Mouse (Mus musculus): Measurements from ENCODE around the gene Cdk2ap2.
"Not testable (repeated sequence)": the region's sequence is repeated elsewhere in the genome, so short reads cannot be mapped to it uniquely, and the experiment has no call there.

The Cdk2ap2 gene

GRCm38 (mm10) chr19:4115816-4116215 is 18.8 kb downstream of the Cdk2ap2 start:
- DNase-seq (ENCODE audit: low spot score in 2 of 2), result no peak

DNA sequence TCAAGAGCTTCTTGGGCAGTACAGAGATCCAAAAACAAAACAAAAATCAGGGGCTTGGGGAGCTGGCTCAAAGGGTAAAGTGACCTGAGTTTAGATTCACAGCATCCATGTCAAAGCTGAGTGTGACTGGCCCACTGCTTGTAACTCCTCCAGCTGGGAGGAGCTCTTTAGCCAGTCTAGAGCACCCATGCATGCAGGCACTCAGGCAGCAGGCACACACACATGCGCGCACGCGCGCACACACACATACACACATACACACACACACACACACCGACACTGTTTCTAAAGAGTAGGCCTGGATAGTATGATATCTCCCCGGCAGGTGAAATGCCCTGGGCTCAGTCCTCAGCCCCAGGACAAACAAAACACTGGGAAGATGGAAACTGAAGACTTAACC is 20.0 kb downstream of the Cdk2ap2 start:
- DNase-seq (ENCODE audit: low spot score in 2 of 2), result no peak

DNA sequence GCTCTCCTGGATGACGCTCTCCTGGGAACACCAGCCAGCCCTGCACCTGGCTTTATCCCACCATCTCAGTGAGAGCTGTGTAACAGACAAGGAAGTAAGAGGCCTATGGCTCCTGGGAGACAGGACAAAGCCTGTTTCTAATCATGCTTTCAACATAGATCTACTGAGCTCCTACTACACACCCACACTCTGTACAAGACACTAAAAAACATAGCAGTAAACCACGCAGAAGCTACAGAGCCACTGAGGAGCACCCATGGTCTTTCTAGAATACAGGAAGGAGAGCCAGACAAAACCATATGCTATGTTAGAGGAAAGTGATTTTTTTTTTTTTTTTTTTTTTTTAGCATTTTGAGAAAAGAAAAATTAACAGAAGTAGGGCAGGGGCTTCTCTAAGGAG is 21.4 kb downstream of the Cdk2ap2 start:
- no peak for DNase-seq (ENCODE audit: low spot score in 2 of 2)

GRCm38 (mm10) chr19:4119716-4120487 is 22.9 kb downstream of the Cdk2ap2 start:
- DNase-seq (ENCODE audit: low spot score in 2 of 2), result no peak

DNA sequence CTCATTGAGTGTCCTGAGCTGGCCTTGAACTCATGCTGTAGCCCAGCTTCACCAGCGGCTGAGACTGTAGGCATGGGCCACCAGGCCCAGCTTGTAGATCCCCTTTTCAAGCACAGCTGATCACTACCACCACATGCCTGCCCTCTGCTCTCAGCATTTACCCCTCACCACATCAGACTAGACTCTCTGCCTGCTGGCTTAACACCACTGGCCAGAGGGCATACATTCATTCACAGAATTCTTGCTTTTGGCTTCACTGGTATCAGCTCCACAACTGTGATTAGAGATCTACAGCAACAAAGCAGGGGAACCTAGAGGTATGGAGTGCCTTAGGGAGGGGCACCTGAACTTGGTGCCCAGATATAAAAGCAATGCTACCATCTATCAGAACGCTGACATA is 23.5 kb downstream of the Cdk2ap2 start:
- no peak for DNase-seq (ENCODE audit: low spot score in 2 of 2)

GRCm38 (mm10) chr19:4121097-4121805 is 24.3 kb downstream of the Cdk2ap2 start:
- DNase-seq (ENCODE audit: low spot score in 2 of 2), result peak; percentile 96 to 98

- not testable (repeated sequence) for DNase-seq (ENCODE audit: low spot score in 2 of 2)
Observed at GRCm38 (mm10) chr19:4121896-4122295, 24.9 kb downstream of the Cdk2ap2 start.

DNA sequence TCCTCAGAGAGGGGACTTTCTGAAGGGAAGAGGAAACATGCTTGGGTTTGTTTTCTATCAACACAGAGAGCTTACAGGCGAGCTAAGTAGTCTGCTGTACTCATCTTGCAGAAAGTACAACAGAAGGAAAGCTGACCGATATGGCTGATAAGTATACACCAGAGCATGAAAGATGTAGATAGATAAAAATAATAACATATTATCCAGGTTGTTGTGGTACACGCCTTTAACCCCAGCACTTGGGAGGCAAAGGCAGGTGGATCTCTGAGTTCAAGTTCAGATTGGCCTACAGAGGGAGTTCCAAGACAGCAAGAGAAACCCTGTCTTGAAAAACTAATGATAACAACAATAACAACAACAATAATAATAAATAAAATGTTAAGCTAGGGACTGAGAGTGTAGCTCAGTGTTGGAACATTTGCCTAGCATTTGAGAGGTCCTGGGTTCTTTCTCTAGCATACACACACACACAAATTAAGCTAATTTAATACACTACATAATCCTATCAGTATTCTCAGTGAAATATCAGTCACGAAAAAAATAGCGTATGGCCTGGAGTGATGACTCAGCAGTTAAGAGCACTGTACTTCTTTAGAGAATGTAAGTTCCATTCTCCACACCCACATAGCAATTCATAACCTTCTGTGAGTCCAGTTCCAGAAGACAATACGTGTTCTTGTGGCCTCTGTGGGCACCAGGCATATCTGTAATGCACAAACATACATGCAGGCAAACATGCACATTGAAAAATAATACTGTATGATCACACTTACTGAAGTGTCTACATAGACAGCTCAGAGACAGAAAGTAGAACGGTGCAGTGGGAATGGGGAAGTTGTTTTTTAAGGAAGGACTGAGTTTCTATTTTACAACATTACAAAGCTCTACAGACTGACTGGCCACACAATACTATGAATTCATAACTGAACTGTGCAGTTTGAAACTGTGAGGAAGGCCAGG is 25.7 kb downstream of the Cdk2ap2 start:
- no peak for DNase-seq (ENCODE audit: low spot score in 2 of 2)

DNA sequence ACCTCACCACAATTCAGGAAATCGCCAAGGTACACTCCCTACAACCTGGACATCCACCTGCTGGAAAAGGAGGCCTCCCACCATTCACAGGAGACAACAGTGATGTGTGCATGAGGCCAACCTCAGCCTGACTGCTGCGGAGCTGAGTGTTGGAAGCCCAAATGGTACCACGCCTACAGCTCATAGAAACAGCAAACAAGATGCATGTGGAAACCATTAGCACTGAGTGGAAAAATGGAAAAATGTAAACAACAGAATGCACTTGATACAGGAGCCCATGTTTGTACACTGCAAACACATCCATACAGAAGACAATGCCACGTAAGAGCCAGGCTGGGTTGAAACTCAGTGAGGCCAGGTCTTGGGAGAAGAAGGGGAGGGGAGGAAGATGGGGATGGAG is 27.4 kb downstream of the Cdk2ap2 start:
- DNase-seq (ENCODE audit: low spot score in 2 of 2), result no peak

GRCm38 (mm10) chr19:4125268-4125667 is 28.3 kb downstream of the Cdk2ap2 start:
- not testable (repeated sequence) for DNase-seq (ENCODE audit: low spot score in 2 of 2)

DNA sequence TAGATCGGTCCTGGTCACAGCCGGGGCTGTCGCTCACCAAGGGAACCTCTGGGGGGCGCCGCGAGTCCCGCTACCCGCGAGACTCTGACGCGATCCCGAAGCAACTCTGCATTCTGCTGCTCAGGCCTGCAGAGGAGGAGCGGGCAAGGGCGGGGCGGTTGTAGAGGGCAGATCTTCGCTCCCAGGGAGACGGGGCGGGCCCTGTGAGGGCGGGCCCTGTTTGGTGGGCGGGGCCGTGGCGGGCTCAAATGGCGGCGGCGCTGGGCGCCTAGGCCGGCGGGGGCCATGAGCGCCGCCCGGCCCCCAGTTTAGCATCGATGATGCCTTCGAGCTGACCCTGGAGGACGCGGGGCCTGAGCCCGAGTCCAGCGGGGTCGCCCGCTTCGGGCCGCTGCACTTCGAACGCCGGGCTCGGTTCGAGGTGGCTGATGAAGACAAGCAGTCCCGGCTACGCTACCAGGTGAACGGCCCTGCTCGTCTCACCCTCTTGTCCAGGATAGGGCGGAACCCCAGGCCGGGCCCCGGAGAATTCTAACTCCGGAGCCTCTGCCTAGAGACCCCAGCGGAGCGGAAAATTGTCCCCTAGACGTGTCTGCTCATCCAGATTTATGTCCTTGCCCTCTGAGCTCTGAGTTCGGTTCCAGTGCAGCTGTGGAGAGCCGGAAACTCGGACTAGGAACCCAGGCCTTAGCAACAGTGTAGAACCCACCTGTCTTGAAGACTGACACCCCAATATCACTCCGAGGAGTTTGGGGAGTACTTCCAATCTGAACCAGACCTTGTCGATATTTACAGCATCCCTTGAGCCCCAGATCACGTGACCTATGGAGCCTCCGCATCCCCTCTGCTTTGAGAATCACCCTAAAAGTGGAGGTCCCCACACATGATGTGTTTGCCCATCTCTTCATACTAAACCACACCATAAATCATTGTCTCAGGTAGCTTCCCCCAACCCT is 29.0 kb downstream of the Cdk2ap2 start, which contains the start of gene Aip:
Aip (minus strand) TSS at position 118 of the 956 bp plus-strand sequence.
- DNase-seq (ENCODE audit: low spot score in 2 of 2), result peak; percentile 97 to 98

GRCm38 (mm10) chr19:4126759-4127495 is 29.9 kb downstream of the Cdk2ap2 start:
- DNase-seq (ENCODE audit: low spot score in 2 of 2), result peak; percentile 45 to 67

- DNase-seq (ENCODE audit: low spot score in 2 of 2), result no peak
Observed at GRCm38 (mm10) chr19:4129462-4129861, 32.5 kb downstream of the Cdk2ap2 start.

- DNase-seq (ENCODE audit: low spot score in 2 of 2), result no peak
Observed at GRCm38 (mm10) chr19:4130106-4130505, 33.1 kb downstream of the Cdk2ap2 start.

DNA sequence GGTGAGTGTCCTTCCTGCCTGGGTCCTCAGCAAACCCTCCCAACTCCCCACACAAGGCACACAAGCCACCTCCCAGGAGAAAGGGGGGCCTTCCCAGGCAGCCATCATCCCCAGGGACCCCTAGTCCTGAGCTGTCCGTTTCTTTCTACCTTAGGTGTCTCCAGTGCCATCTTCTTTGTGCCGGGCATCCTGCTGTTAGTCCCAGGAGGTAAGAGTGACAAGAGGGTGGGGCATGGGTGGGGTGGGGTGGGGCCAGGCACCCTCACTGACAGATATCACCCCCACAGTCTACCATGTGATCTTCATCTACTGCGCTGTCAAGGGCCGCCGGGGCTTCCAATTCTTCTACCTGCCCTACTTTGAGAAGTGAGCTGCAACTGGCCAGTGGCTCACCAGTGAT is 34.1 kb downstream of the Cdk2ap2 start:
- DNase-seq (ENCODE audit: low spot score in 2 of 2), result no peak

GRCm38 (mm10) chr19:4131768-4132167 is 34.8 kb downstream of the Cdk2ap2 start:
- DNase-seq (ENCODE audit: low spot score in 2 of 2), result no peak

GRCm38 (mm10) chr19:4134354-4134753 is 37.4 kb downstream of the Cdk2ap2 start:
- DNase-seq (ENCODE audit: low spot score in 2 of 2), result no peak

DNA sequence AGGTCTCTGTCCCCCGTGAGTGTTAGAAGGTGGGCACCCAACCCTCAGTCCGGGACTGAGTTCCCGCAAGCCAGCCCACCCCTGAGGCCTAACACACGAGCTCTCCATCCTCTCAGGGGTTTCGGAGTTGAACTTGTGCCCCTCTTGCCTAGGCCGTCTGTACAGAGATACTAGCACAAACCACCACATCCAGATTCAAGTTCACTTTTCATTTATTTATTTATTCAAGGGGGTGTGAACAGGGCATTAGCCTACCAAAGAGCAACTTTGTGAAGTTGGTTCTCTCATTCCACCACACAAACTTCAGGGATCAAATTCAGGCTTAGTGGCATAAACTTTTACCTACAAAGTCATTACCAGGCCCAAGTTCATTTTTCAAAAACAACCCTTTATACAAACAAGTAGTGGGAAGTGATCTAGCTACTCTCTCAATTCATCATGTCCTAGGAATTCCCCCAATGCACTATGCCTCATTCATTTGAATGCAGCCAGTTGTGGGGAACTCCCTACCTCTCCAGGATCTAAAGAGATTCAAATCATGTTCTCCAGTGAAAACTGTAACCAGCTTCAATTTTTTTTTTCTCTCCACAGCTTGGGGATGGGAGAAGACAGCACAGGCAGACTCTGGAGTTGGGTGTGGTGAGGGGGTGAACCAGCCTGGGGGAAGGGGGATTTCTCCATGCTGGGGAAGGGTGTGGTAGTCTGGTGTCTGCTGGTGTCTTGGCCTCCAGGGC is 38.4 kb downstream of the Cdk2ap2 start:
- not testable (repeated sequence) for DNase-seq (ENCODE audit: low spot score in 2 of 2)

- not testable (repeated sequence) for DNase-seq (ENCODE audit: low spot score in 2 of 2)
Observed at GRCm38 (mm10) chr19:4135963-4136345, 39.0 kb downstream of the Cdk2ap2 start.

Measured in urinary bladder, adult 18-20 months (tissue).